Mouse (Mus musculus) testis, postnatal 14 days (tissue): ENCODE data around the gene Gpr75.

Experiments used
- DNase-seq: peaks from one replicate; pipeline ENCODE4 v3.0.0; 2021; ENCODE audit warnings: low spot score

Gene Gpr75

GRCm38 (mm10) chr11:30885171-30885871 lies at the start of gene Gpr75, which contains the start of gene Asb3:
Gpr75 (plus strand) TSS chr11:30885358.
Asb3 (plus strand) TSS chr11:30885416.
- DNase-seq, result peak; percentile 55

DNA sequence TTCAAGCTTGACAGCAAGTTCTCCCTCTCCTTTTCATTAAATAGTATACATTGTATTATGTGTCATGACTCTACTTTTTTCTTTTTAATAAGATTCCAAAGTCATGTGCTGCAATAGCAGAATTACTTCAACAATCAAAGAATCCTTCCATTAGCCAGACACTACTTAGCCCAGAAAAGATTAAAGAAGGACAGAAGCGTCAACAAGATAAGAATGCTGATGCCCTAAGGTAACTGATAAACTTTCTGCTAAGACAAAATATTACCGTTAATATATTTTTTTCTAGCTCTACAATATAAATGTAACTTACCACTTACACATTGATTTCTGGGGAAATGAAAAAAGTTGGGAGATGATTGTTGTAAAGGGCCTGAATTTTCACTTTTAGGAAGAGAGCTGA lies 46.4 kb upstream of the Gpr75 start:
- no peak for DNase-seq

DNA sequence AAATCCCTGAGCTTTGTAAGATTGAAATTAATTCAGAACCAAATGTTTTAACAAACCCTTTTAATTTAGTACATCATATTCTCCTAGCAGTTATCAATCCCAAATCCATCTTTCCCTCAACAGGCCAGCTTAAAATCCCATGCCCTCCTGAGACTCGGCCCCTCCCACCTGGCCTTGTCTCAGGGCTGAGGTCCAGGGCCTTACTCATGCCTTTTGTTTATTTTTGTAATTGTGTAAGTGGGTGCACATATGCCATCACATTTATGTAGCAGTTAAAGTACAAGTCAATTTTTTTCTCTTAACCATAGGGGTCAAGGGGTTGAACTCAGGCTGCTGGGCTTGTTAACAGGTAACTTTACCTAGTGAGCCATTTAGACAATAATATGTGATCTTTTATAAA lies 40.8 kb upstream of the Gpr75 start:
- no peak for DNase-seq

DNA sequence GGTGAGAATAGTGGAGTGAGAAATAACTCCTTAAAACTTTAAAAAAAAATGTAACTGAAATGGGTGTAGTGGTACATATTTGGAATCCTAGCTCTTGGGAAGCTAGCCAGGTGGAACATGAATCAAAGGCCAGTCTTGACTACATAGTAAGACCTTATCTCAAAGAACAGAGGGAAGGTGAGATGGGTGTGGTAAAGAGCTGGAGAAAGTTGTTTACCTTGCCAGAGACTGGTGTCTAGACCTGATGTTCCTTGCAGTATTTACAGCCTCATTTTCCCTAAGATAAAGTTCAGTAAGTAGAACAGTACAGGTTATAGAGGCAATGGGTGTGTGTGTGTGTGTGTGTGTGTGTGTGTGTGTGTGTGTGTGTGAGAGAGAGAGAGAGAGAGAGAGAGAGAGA lies 12.7 kb upstream of the Gpr75 start:
- no peak for DNase-seq

GRCm38 (mm10) chr11:30888153-30888552 lies 3.0 kb downstream of the Gpr75 start:
- DNase-seq, result no peak

GRCm38 (mm10) chr11:30896201-30896600 lies 11.0 kb downstream of the Gpr75 start:
- no peak for DNase-seq

DNA sequence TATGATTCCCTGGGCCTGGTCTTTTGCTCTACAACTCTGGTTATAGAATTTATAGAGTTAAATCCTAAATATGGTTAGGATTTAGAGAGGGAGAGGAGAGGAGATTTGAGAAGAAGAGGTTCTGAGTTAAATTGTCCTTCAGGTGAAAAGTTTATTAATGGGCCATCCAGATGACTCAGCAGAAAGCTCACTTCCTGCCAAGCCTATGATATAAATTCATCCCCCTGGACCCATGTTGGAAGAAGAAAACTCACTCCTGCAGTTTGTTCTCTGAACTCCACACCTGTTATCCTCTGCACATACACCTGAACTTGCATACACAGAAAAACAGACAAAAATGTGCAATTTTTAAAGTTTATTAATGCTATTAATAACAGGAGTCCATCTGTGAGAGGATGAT lies 14.2 kb downstream of the Gpr75 start:
- DNase-seq, result no peak

GRCm38 (mm10) chr11:30912311-30912710 lies 27.2 kb downstream of the Gpr75 start:
- no peak for DNase-seq

- no peak for DNase-seq
These were observed 35.5 kb downstream of the Gpr75 start for GRCm38 (mm10) chr11:30920641-30921040.

- no peak for DNase-seq
These were observed 38.1 kb downstream of the Gpr75 start for GRCm38 (mm10) chr11:30923283-30923682.

GRCm38 (mm10) chr11:30928079-30928478 lies 42.9 kb downstream of the Gpr75 start:
- no peak for DNase-seq

DNA sequence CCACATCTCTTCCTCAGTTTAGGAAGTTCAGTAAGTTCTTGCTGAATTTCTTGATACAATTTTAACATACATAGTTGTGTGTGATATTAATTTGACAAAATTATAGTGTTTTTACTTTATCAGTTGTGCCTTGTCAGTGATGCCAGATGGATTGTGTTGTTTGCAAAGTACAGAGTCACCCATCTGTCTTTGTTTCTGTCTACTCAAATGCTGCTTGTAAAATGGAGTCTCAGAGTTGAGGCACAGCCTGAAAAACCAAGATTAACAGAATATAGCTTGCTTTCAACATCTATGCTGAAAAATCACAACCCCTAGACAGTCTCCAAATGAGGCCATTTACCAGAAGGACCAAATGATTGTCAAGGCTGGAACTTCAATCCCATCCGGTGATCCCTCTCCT lies 43.3 kb downstream of the Gpr75 start:
- no peak for DNase-seq
